Mouse (Mus musculus): ENCODE results near the gene Trmt10b.

Trmt10b gene

GRCm38 (mm10) chr4:45341669-45342249, 44.8 kb downstream of the Trmt10b start, which contains the start of gene Dcaf10:
TSS of gene Dcaf10 (plus strand) at chr4:45342101.
- DNase-seq (ENCODE audit: low read depth in 1 of 2, low spot score in 2 of 2): peak; percentile 85 to 89

GRCm38 (mm10) chr4:45342286-45343155, 45.6 kb downstream of the Trmt10b start, which contains the start of gene Exosc3:
TSS of gene Exosc3 (minus strand) at chr4:45342732.
- peak in 1 of 2 experiments; percentile 18 for DNase-seq (ENCODE audit: low read depth in 1 of 2, low spot score in 2 of 2)

- DNase-seq (ENCODE audit: low read depth in 1 of 2, low spot score in 2 of 2): no peak
Measured at GRCm38 (mm10) chr4:45356653-45357052, 59.7 kb downstream of the Trmt10b start.
